Mouse (Mus musculus) hindbrain, embryonic 15.5 days (tissue): ENCODE measurements around the gene Zmiz1. TPM values are rescaled to one million over a fixed set of nuclear protein-coding genes. Genes with fewer than 3 reads are reported as not detected.

Source experiments
- ATAC-seq: fragments of 200-750 bp; cut with Nextera tagmentation; 2 replicates; pipeline ENCODE4 v1.8.0; 2017; ENCODE audit warnings: low read depth, moderate number of reproducible peaks, moderate TSS enrichment; ENCODE audit not compliant: low FRiP score
- H3K27ac ChIP-seq: fragments of 300-500 bp; sonication (generic); replicated peaks from 2 replicates; pipeline ENCODE4 v1.5.1; 2015; ENCODE audit warnings: mild to moderate bottlenecking, inconsistent platforms
- H3K27me3 ChIP-seq: fragments of 300-500 bp; sonication (generic); 2 replicates; pipeline ENCODE4 v1.6.1; 2015; ENCODE audit warnings: control low read depth, inconsistent platforms
- H3K36me3 ChIP-seq: fragments of 300-500 bp; sonication (generic); 2 replicates; pipeline ENCODE4 v1.6.1; 2015; ENCODE audit warnings: control low read depth, inconsistent platforms
- H3K4me1 ChIP-seq: fragments of 300-500 bp; sonication (generic); replicated peaks from 2 replicates; pipeline ENCODE4 v1.6.1; 2015; ENCODE audit warnings: control low read depth, inconsistent platforms
- H3K4me2 ChIP-seq: fragments of 300-500 bp; sonication (generic); 2 replicates; pipeline ENCODE4 v1.6.1; 2015; ENCODE audit warnings: moderate library complexity, mild to moderate bottlenecking, inconsistent platforms
- H3K4me3 ChIP-seq: fragments of 300-500 bp; sonication (generic); 2 replicates; pipeline ENCODE4 v1.5.1; 2015; ENCODE audit warnings: mild to moderate bottlenecking, inconsistent platforms
- H3K9ac ChIP-seq: fragments of 300-500 bp; sonication (generic); 2 replicates; pipeline ENCODE4 v1.6.1; 2015; ENCODE audit warnings: inconsistent platforms
- H3K9me3 ChIP-seq: fragments of 300-500 bp; sonication (generic); 2 replicates; pipeline ENCODE4 v1.6.1; 2016; ENCODE audit warnings: control low read depth, inconsistent platforms
- WGBS: fragments of 180-500 bp; shearing (Covaris S2); methylation state at CpG from one replicate; pipeline ENCODE4 v1.1.7; 2015; 5-methylcytosine and 5-hydroxymethylcytosine counted together
- polyA plus RNA-seq: library from polyadenylated mRNA; unstranded; fragments of >200 nt; fragmentation: Nextera tagmentation; extraction: Ambion mirVana; gene quantifications from 2 replicates; pipeline ENCODE4 v1.2.1, GENCODE M21; 2015

Gene Zmiz1
- polyA plus RNA-seq, 1 experiment from 2014 or later, result 70.9 TPM

DNA sequence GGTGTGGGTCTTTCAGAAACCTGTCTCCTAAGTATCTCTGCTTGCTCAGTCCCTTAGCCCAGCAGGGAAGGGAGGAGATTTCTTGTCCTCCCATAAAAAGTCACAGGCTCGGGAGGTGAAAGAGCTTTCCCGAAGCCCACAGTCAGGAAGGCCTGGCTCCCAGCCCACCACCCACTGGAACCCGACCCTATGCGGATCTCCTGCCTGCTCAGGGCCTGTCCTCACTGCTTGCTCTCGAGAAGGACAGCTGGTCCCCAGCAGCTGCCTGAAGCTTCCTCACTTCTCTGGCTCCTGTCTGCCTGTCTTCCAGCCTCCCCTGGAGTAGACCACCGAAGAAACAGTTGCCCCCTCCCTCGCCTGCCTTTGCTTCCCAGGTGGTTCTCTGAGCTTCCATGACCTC is 103.9 kb downstream of the Zmiz1 start:
- H3K27ac ChIP-seq, result 0 out of 2 replicates have a peak overlapping the region, but pooled peaks have one; percentile 5

DNA sequence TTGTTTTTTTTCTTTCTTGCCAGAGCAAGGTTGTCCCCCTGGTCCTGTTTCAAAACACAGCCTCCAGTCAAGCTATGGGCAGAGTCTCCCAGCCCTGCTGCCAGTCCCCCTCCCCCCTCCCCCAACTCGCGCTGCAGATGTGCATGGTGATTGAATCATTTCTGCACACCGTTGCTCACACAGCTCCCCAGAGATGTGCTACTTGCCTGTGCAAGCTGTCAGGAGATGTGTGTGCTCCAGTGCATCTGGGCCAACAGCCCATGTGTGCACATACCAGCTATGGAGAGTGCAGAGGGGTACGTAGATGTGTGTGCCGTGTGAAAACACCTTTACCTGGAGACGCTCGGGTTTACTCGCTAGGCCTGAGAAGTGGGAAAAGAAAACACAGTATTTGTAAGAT is 105.6 kb downstream of the Zmiz1 start:
- no peak overlapping the region for H3K4me2 ChIP-seq
- H3K9ac ChIP-seq, result no peak overlapping the region
- H3K4me1 ChIP-seq, result peaks cover 54% of the 10 kb centered on the region
- peak overlapping the region; percentile 70 for H3K27ac ChIP-seq
- ATAC-seq, result peak; percentile 23; the same call in 1 of the 2 replicates
- no peak overlapping the region for H3K4me3 ChIP-seq
- H3K27me3 ChIP-seq, result no peaks in the 10 kb centered on the region
- no peaks in the 10 kb centered on the region for H3K9me3 ChIP-seq
- WGBS, result 40% methylated on average over 8 of the region's 8 CpGs
- no peaks in the 10 kb centered on the region for H3K36me3 ChIP-seq

More for the DNA sequence above, 103.9 kb downstream of the Zmiz1 start:
- Histone ChIP-seq H3K4me2 (no peak overlapping the region), H3K4me3 (no peak overlapping the region), H3K27me3 (no peaks in the 10 kb centered on the region), H3K36me3 (no peaks in the 10 kb centered on the region), H3K9me3 (no peaks in the 10 kb centered on the region), H3K9ac (no peak overlapping the region), H3K4me1 (peaks cover 58% of the 10 kb centered on the region)
- ATAC-seq, result no peak
- WGBS, result 73% methylated on average over 7 of the region's 7 CpGs

DNA sequence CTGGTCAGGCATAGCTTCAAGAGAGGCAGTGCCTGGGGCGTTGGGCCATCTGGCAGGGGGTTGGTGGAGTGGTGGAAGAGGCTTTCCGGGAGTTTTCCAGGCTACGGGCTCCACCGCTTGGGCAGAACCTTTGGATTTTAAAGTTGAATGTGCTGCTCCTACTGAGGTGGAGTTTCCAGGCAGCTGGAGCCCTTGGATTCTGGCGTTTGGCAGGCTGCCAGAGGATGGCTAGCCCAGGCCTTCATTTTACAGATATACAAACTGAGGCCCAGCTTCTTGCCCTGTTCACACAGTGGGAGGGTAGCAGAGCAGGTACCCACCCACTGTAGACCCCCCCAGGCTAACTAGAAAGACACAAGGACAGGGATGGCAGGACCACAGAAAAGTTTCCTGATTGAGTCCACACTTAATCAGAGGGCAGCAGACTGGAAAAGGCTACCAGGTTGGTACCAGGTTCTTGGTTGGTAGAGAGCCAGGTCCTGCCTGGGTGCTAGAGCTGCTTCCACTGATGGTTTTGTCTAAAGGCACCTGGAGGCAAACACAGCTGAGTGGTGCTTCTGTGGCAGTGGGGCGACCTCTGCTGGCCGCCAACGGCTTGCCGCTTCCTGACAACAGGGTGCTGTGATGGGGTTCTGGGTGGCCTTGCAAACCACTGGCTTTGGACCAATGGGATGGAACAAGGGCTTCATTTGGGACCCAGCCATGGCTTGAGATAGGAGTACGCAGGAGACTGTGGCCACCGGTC is 106.5 kb downstream of the Zmiz1 start:
- Histone ChIP-seq H3K4me3 (no peak overlapping the region), H3K27ac (peak overlapping the region; percentile 70), H3K9me3 (no peaks in the 10 kb centered on the region), H3K4me2 (no peak overlapping the region), H3K4me1 (peaks cover 54% of the 10 kb centered on the region), H3K9ac (no peak overlapping the region), H3K36me3 (no peaks in the 10 kb centered on the region), H3K27me3 (no peaks in the 10 kb centered on the region)
- ATAC-seq, result peak; percentile 81
- WGBS, result 14% methylated on average over 11 of the region's 11 CpGs

DNA sequence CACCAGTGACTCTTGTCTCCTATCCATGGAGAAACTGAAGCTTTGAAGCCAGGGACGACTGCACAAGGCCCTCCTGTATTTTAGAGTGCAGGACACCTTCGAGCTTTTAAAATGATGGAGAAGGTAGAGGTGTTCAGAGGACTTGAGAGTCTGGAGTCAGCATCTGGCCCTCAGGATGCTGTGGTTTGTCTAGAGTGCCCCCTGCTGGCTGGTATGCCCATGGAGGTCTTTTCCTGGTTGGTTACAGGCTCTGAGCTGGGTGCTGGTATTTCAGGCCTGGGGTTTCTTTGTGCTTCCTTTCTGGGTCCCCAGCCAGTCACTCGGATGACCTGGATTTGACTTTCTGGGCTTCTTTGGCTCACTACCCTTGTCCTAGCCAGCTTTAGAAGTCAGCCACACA is 108.3 kb downstream of the Zmiz1 start:
- Histone ChIP-seq H3K4me2 (no peak overlapping the region), H3K9me3 (no peaks in the 10 kb centered on the region), H3K9ac (no peak overlapping the region), H3K27me3 (no peaks in the 10 kb centered on the region), H3K27ac (no peak overlapping the region), H3K4me3 (no peak overlapping the region), H3K36me3 (peaks cover 5% of the 10 kb centered on the region; the same call in 1 of the 2 replicates), H3K4me1 (peaks cover 42% of the 10 kb centered on the region)
- no peak for ATAC-seq
- WGBS, result 62% methylated on average over 3 of the region's 3 CpGs

DNA sequence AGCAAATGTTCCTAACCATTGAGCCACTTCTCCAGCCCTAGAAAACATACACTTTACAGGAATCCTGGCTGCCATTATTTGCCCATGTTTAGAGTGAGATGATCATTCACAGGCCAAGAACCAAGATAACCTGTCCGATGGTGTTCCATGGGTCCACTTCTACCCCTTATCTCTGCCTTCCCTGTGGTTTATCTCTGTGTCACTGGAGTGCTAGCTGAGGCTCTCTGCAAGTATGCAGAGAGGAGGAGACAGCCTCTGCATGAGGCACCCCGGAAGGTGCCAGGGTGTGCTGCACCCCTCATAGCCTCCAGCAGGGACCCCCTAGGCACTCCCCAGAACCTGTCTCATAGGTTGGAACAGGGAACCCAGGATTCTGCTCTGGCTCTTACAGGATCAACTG is 108.9 kb downstream of the Zmiz1 start:
- no peak overlapping the region for H3K4me3 ChIP-seq
- 100% methylated on average over 2 of the region's 2 CpGs for WGBS
- no peaks in the 10 kb centered on the region for H3K9me3 ChIP-seq
- no peak overlapping the region for H3K4me2 ChIP-seq
- H3K9ac ChIP-seq, result no peak overlapping the region
- H3K27me3 ChIP-seq, result no peaks in the 10 kb centered on the region
- no peak overlapping the region for H3K27ac ChIP-seq
- H3K36me3 ChIP-seq, result peaks cover 11% of the 10 kb centered on the region
- ATAC-seq, result no peak
- peaks cover 37% of the 10 kb centered on the region for H3K4me1 ChIP-seq

DNA sequence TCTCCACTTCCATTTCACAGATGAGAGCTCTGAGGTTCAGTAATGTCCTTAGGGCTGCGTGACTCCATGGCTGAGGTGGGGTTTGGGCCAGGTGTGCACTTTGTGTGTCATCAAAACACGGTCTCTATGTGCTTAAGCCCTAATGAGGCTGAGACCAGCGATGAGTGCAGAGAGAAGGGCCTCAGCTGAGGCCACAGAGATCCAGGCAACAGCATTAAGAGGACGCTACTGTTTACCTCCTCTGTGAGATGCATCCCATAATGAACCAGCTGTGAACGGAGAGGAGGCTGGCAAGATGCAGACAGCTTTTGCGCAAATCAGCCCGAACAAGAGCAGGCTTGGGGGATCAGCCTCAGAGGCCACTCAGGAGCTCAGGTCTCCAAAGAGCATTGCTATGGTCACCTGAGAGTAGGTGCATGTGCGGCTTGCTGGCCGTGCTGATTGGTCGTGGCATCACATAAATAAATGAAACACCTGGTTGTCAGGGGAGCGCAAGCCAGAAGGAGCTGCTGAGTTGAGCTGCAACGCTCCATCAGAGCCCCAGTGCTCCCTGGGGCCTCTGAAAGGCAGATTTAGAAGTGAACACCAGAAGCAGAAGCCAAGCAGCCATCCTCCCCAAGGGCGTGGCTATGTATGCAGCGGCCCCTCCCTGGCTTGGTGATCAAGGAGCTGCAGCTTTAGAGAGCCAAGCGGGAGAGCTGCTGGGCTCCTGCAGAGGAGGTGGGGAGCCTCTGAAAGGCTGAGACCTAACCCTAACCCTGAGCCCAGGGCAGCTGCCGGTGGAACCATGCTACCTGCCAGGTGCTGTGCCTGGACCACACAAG is 115.3 kb downstream of the Zmiz1 start:
- 37% methylated on average over 16 of the region's 16 CpGs for WGBS
- Histone ChIP-seq H3K27ac (peak overlapping the region; percentile 68), H3K36me3 (peaks cover 21% of the 10 kb centered on the region), H3K4me1 (peaks cover 34% of the 10 kb centered on the region), H3K27me3 (no peaks in the 10 kb centered on the region), H3K9me3 (no peaks in the 10 kb centered on the region), H3K4me2 (no peak overlapping the region), H3K9ac (0 out of 2 replicates have a peak overlapping the region, but pooled peaks have one; percentile 0), H3K4me3 (no peak overlapping the region)
- peak; percentile 51; the same call in 1 of the 2 replicates for ATAC-seq

DNA sequence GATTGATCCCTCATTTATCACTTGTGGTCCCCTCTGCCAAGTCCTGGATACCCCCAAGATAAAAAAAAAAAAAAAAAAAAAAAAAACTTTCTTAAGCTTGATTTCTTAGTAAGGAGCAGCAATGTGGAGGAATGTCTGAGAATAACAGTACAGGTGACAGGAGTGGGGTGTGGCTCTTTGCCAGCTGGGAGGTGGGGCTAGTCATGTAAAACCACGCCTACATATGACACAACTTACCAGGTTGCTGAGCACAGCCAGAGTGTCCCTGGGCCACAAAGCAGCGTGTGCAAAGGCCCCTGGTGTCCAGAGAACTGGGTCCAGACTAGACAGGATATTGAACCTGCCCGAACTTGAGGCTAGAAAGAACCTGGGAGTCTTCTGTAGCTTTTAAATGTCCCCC is 117.7 kb downstream of the Zmiz1 start:
- Histone ChIP-seq H3K4me2 (no peak overlapping the region), H3K27me3 (no peaks in the 10 kb centered on the region), H3K36me3 (peaks cover 21% of the 10 kb centered on the region), H3K4me1 (peaks cover 44% of the 10 kb centered on the region), H3K4me3 (no peak overlapping the region), H3K27ac (peak overlapping the region; percentile 40), H3K9ac (no peak overlapping the region), H3K9me3 (no peaks in the 10 kb centered on the region)
- ATAC-seq, result no peak
- 93% methylated on average over 3 of the region's 3 CpGs for WGBS

DNA sequence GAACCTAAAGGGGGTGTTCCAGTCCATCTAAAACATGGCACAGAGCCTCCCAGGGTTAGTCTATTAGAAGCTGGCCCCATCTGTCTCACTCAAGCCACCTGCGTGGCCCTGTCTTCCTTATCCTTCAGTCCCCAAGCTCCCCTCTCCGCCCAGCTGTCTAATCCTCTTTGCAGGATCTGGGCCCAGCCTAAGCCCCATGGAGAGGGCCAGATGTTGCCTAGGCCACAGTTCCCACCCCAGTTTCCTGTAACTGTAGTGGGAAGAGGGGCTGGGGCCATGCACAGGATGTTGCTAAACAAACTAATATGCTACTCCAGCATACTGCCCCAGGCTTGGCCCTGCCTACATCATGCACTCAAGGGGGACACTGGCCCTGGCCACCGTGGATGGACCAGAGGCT is 118.4 kb downstream of the Zmiz1 start:
- Histone ChIP-seq H3K4me3 (no peak overlapping the region), H3K27me3 (no peaks in the 10 kb centered on the region), H3K4me1 (peaks cover 44% of the 10 kb centered on the region), H3K9ac (no peak overlapping the region), H3K9me3 (no peaks in the 10 kb centered on the region), H3K36me3 (peaks cover 18% of the 10 kb centered on the region), H3K27ac (peak overlapping the region; percentile 40), H3K4me2 (no peak overlapping the region)
- ATAC-seq, result no peak
- 46% methylated on average over 3 of the region's 3 CpGs for WGBS

DNA sequence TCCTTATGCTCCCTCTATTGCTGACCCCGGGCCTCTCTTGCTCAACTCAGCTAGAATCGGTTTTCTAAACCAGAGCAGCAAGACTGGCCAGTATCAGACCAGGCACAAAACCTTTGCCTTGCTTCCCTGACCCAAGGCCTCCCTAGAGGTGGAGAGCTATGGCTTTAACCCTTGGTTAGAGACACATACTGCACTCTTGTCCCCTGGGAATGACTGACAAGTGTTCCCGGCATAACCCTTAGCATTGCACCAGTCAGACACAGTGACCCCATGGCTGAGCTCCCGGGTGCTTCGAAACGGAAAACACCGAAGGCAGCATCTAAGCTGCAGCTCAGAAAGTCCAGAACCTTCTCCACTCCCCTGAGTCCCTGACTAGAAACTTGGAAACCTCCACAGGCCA is 120.6 kb downstream of the Zmiz1 start:
- Histone ChIP-seq H3K27ac (0 out of 2 replicates have a peak overlapping the region, but pooled peaks have one; percentile 1), H3K9me3 (no peaks in the 10 kb centered on the region), H3K27me3 (no peaks in the 10 kb centered on the region), H3K9ac (no peak overlapping the region), H3K36me3 (peaks cover 12% of the 10 kb centered on the region; the same call in 1 of the 2 replicates), H3K4me3 (no peak overlapping the region), H3K4me1 (peaks cover 41% of the 10 kb centered on the region), H3K4me2 (no peak overlapping the region)
- no peak for ATAC-seq
- WGBS, result 72% methylated on average over 7 of the region's 7 CpGs

DNA sequence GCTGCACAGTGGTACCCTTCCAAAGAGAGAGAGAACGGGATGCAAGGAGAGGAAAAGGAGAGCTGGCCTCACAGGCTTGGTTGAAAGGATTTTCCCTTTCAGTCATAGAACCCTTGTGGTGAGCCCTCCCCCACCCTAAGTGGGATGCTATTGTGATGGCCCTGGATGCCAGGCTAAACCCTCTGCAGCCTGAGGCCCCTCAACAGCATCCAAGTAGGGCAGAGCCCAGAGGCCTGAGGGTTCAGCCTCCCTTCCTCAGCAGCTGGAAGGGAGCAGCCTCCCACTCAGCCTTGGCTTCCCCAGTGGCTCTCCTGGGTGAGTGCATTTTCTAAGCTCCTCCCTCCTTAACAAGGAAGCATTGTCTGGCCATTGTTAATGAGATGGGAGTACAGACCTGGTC is 121.4 kb downstream of the Zmiz1 start:
- Histone ChIP-seq H3K36me3 (peaks cover 12% of the 10 kb centered on the region; the same call in 1 of the 2 replicates), H3K9me3 (no peaks in the 10 kb centered on the region), H3K4me1 (peaks cover 43% of the 10 kb centered on the region), H3K4me3 (no peak overlapping the region), H3K4me2 (no peak overlapping the region), H3K27ac (no peak overlapping the region), H3K9ac (no peak overlapping the region), H3K27me3 (no peaks in the 10 kb centered on the region)
- WGBS, result 25% methylated on average over 1 of the region's 1 CpGs
- ATAC-seq, result no peak

GRCm38 (mm10) chr14:25582603-25583002 is 123.6 kb downstream of the Zmiz1 start:
- H3K27ac ChIP-seq, result no peak overlapping the region

DNA sequence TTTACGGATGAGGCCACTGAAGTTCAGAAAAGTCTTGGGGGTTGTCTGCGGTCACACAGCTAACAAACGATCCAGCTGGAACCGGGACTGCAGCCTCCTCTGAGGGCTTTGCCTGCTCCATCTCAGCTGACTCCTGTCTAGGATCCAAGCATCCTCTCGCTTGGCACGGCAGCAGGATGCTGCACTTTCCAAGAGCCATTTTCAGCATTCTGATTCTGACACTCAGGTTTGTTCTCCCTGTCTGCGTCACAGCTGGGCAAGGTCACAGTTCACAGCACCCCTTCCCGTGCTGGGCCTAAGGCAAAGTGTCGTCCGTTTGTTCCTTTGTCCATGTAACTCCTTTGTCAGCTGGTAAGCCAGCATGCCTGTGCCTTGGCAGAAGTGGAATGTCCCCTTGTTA is 124.9 kb downstream of the Zmiz1 start:
- H3K9me3 ChIP-seq, result no peaks in the 10 kb centered on the region
- peaks cover 9% of the 10 kb centered on the region; the same call in 1 of the 2 replicates for H3K36me3 ChIP-seq
- H3K4me1 ChIP-seq, result peaks cover 63% of the 10 kb centered on the region
- H3K9ac ChIP-seq, result no peak overlapping the region
- no peaks in the 10 kb centered on the region for H3K27me3 ChIP-seq
- H3K27ac ChIP-seq, result peak overlapping the region; percentile 99
- no peak overlapping the region for H3K4me3 ChIP-seq
- ATAC-seq, result no peak
- H3K4me2 ChIP-seq, result no peak overlapping the region
- 44% methylated on average over 10 of the region's 10 CpGs for WGBS

More at GRCm38 (mm10) chr14:25582603-25583002, 123.6 kb downstream of the Zmiz1 start:
- peaks cover 55% of the 10 kb centered on the region for H3K4me1 ChIP-seq
- 94% methylated on average over 6 of the region's 6 CpGs for WGBS
- no peak overlapping the region for H3K9ac ChIP-seq
- peaks cover 12% of the 10 kb centered on the region; the same call in 1 of the 2 replicates for H3K36me3 ChIP-seq
- no peaks in the 10 kb centered on the region for H3K9me3 ChIP-seq
- H3K4me3 ChIP-seq, result no peak overlapping the region
- H3K27me3 ChIP-seq, result no peaks in the 10 kb centered on the region
- no peak for ATAC-seq
- no peak overlapping the region for H3K4me2 ChIP-seq
